Mouse (Mus musculus) erythroblast, embryonic 14.5 days (primary cell): Measurements from ENCODE around the gene Anks1. TPM values are rescaled to one million over a fixed set of nuclear protein-coding genes. Genes with fewer than 3 reads are reported as not detected.
A peak's percentile ranks its signal among the peaks of the same experiment; 100 is the strongest.

Experiments
- H3K27me3 ChIP-seq: 2 replicates; pipeline ENCODE4 v1.6.1; 2012; ENCODE audit warnings: inconsistent platforms; ENCODE audit not compliant: control insufficient read depth
- H3K36me3 ChIP-seq: 2 replicates; pipeline ENCODE4 v1.6.1; 2012; ENCODE audit warnings: mild to moderate bottlenecking, inconsistent platforms; ENCODE audit not compliant: control insufficient read depth
- H3K4me1 ChIP-seq: 2 replicates; pipeline ENCODE4 v1.6.1; 2012; ENCODE audit warnings: inconsistent platforms; ENCODE audit not compliant: control insufficient read depth
- H3K4me3 ChIP-seq: replicated peaks from 2 replicates; pipeline ENCODE3; 2012; ENCODE audit warnings: moderate library complexity, mild to moderate bottlenecking, inconsistent platforms
- H3K9me3 ChIP-seq: 2 replicates; pipeline ENCODE4 v1.6.1; 2012; ENCODE audit warnings: low read length, inconsistent platforms, mixed read lengths; ENCODE audit not compliant: control insufficient read depth
- GATA1 ChIP-seq: IDR thresholded peaks from 2 replicates; pipeline ENCODE4 v1.6.1; 2012; ENCODE audit warnings: low read length, inconsistent platforms, mixed read lengths
- TAL1 ChIP-seq: IDR thresholded peaks from 3 replicates; pipeline ENCODE4 v1.6.1; 2012; ENCODE audit warnings: low read length, inconsistent platforms, mixed read lengths
- polyA plus RNA-seq: library from polyadenylated mRNA; stranded (reverse); fragments of >175 nt; gene quantifications from 2 replicates; pipeline ENCODE4 v1.2.3, GENCODE M21; 2012

Anks1 gene
- polyA plus RNA-seq, 1 experiment = 0.39 TPM

DNA sequence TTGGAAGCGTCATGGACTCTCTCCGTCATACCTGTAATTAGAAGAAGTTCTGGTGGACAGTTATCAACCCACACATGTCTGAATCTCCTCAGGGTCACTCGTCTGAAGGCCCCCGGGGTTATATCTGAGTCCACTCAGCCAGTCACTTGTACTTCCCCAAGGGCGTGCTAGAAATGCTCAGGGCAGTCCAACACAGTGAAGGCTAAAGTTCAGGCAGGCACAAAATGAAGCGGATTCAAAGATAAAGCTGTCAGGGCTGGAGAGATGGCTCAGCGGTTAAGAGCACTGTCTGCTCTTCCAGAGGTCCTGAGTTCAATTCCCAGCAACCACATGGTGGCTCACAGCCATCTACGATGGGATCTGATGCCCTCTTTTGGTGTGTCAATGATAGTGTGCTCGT lies 168.9 kb downstream of the Anks1 start:
- peaks cover 13% of the 10 kb centered on the region for H3K4me1 ChIP-seq
- H3K36me3 ChIP-seq = no peaks in the 10 kb centered on the region
- H3K4me3 ChIP-seq = no peak overlapping the region
- peaks cover 28% of the 10 kb centered on the region for H3K27me3 ChIP-seq
- peaks cover 4% of the 10 kb centered on the region; the same call in 1 of the 2 replicates for H3K9me3 ChIP-seq
- TF ChIP-seq TAL1 (no peak), GATA1 (no peak)

DNA sequence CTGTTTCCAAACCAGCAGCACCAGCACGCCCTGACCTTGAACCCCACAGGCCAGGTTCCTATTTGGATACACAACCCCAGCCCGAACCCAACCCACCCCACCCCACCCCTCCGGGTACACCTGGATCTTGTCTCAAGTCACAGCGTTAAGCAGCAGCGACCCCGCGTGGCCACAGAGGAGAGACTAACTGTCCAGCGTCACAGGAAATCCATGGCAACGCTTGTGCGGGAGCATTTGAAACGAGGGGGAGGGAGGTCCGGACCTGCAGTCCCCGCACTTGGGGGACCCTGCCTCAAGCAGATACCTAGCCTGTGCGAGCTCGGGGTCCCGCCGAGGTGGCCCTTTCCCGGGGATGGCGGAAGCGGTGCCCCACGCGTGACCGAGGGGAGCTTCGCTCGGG lies 170.5 kb downstream of the Anks1 start:
- H3K36me3 ChIP-seq = no peaks in the 10 kb centered on the region
- peaks cover 4% of the 10 kb centered on the region; the same call in 1 of the 2 replicates for H3K9me3 ChIP-seq
- TF ChIP-seq GATA1 (no peak), TAL1 (no peak)
- peak overlapping the region; percentile 55 for H3K4me3 ChIP-seq
- H3K27me3 ChIP-seq = peaks cover 28% of the 10 kb centered on the region
- H3K4me1 ChIP-seq = peaks cover 13% of the 10 kb centered on the region

DNA sequence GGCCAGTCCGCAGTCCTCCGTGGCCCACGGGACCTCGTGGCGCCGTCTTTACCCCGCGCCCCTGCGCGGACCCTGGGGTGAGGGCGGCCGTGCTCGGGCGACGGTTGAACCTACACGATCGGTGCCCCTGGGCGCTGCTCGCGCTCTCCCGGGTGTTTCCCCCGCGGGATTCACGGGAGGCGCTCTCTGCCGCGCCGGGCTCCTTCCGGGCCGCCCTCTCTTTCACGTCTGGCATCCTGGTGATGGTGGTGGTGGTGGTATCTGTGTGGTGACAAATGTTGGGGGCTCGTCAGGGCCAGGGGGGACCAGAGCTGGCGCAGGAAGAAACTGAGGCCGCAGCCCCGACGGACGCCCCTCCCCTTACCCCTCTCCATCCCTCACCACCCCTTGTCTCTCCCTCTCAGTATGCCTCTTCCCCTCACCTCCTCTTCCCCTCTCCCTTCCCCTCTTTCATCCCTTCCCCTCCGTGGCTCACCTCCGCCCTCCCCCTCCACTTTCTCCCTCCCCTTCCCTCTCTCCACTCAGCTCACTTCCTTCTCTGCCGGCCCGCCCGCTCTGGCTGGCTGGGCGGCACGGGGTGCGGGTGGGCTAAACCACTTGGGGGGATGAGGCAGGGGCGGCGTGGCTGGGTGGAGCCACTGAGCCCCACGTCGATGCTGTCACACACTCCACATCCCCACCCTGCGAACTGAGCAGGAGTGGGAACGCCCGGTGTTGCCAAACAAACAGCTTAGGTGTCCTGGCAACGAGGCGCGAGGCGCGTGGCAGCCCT lies 171.1 kb downstream of the Anks1 start, which contains the start of gene Tcp11:
Gene Tcp11, minus strand, starts transcription at position 595 of the 772 bp plus-strand sequence.
- H3K36me3 ChIP-seq = no peaks in the 10 kb centered on the region
- peaks cover 13% of the 10 kb centered on the region for H3K4me1 ChIP-seq
- TF ChIP-seq TAL1 (no peak), GATA1 (no peak)
- peak within 1 kb of the TSS; percentile 55 for H3K4me3 ChIP-seq
- peaks cover 4% of the 10 kb centered on the region; the same call in 1 of the 2 replicates for H3K9me3 ChIP-seq
- peaks cover 28% of the 10 kb centered on the region for H3K27me3 ChIP-seq

DNA sequence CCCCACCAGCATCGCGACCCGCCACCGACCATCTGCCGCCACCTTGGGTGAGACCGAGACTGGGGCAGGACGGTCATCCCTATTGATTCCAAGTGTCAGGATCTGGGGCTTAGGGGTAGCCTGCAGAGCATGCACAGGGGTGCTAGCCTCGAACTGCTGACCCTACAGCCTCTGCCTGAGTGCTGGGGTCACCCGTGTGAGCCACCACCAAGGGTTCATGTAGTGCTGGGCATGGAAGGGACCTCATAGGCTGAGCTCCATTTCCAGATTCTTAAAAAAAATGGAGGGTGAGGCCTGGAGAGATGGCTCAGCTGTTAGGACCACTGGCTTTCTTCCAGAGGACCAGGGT lies 171.7 kb downstream of the Anks1 start:
- Histone ChIP-seq H3K36me3 (no peaks in the 10 kb centered on the region), H3K9me3 (peaks cover 4% of the 10 kb centered on the region; the same call in 1 of the 2 replicates), H3K27me3 (peaks cover 28% of the 10 kb centered on the region), H3K4me1 (peaks cover 13% of the 10 kb centered on the region), H3K4me3 (peak overlapping the region; percentile 9)
- TF ChIP-seq TAL1 (no peak), GATA1 (no peak)

DNA sequence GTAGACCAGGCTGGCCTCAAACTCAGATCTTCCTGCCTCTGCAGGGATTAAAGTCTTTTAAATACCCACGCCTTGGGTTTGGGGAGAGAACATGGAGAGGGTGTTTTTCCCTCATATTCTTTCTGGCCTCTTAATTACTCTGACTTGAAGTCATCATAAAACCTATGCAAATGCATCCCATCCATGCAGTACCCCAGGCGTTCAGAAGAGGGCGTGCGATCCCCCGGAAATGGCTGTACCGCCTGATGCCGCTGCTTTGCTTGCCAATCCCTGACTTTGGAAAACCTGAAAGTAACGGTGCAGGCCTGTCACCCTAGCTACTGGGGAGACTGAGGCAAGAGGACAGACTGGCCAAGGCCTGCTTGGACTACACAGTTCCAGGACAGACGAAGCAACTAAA lies 172.3 kb downstream of the Anks1 start:
- Histone ChIP-seq H3K36me3 (no peaks in the 10 kb centered on the region), H3K4me3 (no peak overlapping the region), H3K9me3 (peaks cover 4% of the 10 kb centered on the region; the same call in 1 of the 2 replicates), H3K4me1 (peaks cover 13% of the 10 kb centered on the region), H3K27me3 (peaks cover 28% of the 10 kb centered on the region)
- TF ChIP-seq GATA1 (no peak), TAL1 (no peak)

DNA sequence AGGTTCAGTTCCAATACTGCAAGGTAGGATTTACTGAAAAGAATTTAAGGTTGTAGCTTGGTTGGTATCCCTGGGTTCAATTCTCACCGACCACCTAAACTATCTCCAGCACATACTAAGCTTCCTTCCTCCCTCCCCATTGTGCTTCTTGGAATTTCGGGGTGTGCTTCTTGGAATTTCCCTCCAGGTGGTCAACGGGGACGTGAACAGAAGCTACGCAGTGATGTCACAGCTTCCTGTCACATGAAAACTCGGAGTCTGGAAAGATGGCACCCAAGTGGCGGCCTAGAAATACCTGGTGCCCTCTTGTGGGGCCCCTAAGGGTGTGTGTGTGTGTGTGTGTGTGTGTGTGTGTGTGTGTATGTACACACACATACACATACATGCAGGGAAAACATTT lies 172.8 kb downstream of the Anks1 start:
- Histone ChIP-seq H3K4me1 (peaks cover 13% of the 10 kb centered on the region), H3K9me3 (peaks cover 4% of the 10 kb centered on the region; the same call in 1 of the 2 replicates), H3K36me3 (no peaks in the 10 kb centered on the region), H3K4me3 (no peak overlapping the region), H3K27me3 (peaks cover 28% of the 10 kb centered on the region)
- no peak for TF ChIP-seq GATA1
- no peak for TF ChIP-seq TAL1

DNA sequence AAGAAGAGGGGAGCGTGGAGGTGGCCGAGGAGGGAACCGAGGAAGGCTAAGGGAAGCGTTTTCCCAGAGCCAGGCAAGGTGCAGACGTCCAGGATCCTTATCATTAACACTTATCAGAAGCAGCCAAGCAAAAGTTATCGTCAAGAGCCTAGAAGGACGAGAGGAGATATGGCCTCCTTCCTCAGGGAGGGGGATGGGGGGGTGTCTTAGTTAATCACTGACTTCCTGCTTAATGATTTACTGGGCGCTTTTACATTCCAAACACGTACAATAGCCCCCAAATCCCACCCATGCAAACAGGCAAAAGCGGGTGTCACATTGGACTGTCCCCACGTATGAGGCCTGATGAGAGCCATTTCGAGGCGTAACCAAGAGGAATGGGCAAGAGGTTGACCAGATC lies 173.8 kb downstream of the Anks1 start:
- H3K4me1 ChIP-seq = peaks cover 13% of the 10 kb centered on the region
- peaks cover 4% of the 10 kb centered on the region; the same call in 1 of the 2 replicates for H3K9me3 ChIP-seq
- no peaks in the 10 kb centered on the region for H3K36me3 ChIP-seq
- peaks cover 28% of the 10 kb centered on the region for H3K27me3 ChIP-seq
- no peak for TF ChIP-seq TAL1
- no peak for TF ChIP-seq GATA1
- H3K4me3 ChIP-seq = no peak overlapping the region

DNA sequence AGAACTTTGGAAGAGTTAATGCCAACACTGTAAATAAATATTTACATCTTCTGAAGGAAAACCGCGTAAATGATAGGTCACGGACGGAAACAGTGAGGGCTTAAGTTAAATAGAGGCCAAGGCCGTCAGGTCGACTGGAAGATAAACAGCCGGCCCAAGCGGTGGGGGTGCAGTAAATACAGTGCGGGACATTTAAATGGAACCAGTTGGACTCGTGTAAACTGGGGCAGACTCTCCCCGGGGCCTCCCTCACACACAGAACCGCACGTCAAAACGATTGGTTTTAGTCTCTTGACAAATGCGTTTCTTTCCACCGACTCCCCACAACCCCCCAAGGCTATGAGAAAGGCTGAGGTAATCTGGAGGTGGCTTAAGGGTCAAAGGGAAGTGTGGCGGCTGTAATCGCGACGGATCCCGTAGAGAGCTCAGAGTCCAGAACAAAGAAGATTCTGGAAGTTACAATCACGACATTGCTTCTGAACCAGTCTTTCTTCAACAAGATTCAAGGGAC lies 175.3 kb downstream of the Anks1 start:
- H3K9me3 ChIP-seq = peaks cover 4% of the 10 kb centered on the region; the same call in 1 of the 2 replicates
- H3K36me3 ChIP-seq = no peaks in the 10 kb centered on the region
- H3K4me3 ChIP-seq = no peak overlapping the region
- H3K27me3 ChIP-seq = peaks cover 20% of the 10 kb centered on the region
- H3K4me1 ChIP-seq = peaks cover 13% of the 10 kb centered on the region
- TF ChIP-seq TAL1 (no peak), GATA1 (no peak)

DNA sequence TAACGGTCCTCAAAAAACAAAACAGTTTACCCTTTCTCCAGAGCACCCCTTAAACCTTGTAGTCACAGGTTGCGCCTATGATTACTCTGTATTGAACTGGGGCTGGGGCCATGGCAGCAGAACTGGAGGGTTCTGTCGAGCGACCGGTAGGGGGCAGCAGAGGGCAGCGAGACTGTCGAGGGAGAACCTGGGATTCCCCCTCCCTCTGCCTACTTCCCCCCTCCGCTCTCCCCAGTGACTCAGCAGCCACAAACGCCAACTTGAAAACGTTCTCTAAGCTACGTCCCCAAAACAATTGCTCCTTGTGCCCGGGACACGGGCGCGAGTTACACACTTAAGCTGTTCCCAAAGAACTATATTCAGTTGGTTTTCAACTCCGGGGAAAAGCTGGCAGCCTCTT lies 175.9 kb downstream of the Anks1 start:
- H3K4me1 ChIP-seq = peaks cover 9% of the 10 kb centered on the region
- H3K4me3 ChIP-seq = no peak overlapping the region
- H3K9me3 ChIP-seq = peaks cover 4% of the 10 kb centered on the region; the same call in 1 of the 2 replicates
- TF ChIP-seq TAL1 (no peak), GATA1 (no peak)
- H3K27me3 ChIP-seq = peaks cover 15% of the 10 kb centered on the region
- H3K36me3 ChIP-seq = no peaks in the 10 kb centered on the region
